Mouse (Mus musculus) lung, postnatal 0 days (tissue): ENCODE results near the gene Eva1c.

Experiments used
- CTCF ChIP-seq: IDR thresholded peaks from 2 replicates; pipeline ENCODE4 v1.5.1; 2016; ENCODE audit warnings: antibody characterized with exemption, mild to moderate bottlenecking
- EP300 ChIP-seq: IDR thresholded peaks from 2 replicates; pipeline ENCODE4 v1.6.1; 2016; ENCODE audit warnings: antibody characterized with exemption, mild to moderate bottlenecking, control low read depth

DNA sequence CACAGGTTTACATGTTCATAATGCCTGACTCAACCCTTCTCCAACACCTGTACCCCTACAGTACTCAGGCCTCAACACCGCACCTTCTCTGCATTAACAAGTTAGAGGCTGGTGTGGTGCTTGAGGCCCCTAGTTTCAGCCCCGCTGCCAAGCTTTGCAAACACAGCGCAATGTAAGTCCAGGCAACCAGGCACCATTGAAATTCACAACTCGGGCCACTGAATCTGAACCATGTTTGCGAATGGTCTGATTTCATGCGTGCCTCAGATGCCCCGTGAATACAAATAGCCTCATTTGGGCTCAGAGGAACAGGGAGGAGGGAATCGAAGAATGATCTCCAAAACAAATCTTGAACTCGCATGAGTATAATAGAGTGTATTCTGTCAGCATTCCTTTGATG lies 15.6 kb downstream of the Eva1c start:
- TF ChIP-seq EP300 (no peak), CTCF (no peak)
